Mouse (Mus musculus) stomach, postnatal 0 days (tissue): ENCODE results near the gene Mup19.

Experiments
- CTCF ChIP-seq: IDR thresholded peaks from 2 replicates; pipeline ENCODE4 v1.5.1; 2016; ENCODE audit warnings: antibody characterized with exemption, low read depth, mild to moderate bottlenecking, moderate library complexity
- EP300 ChIP-seq: optimal IDR thresholded peaks from 2 replicates; pipeline ENCODE3; 2016; ENCODE audit warnings: antibody characterized with exemption

- TF ChIP-seq CTCF (no peak), EP300 (no peak)
These were observed 31.4 kb upstream of the Mup19 start for GRCm38 (mm10) chr4:61813435-61813834.
